ENCODE assay signal across 18 mouse cellular contexts in genomic region chr9:96419151-96419550, GRCm38 (mm10). TPM values are rescaled to one million over a fixed set of nuclear protein-coding genes. Genes with fewer than 3 reads are reported as not detected.
DNase-seq lines count a peak whose midpoint lies in the region; ATAC-seq and TF ChIP-seq lines count a peak whose summit lies in the region.
"Had no signal": no experiment of that assay in that cellular context is flagged by ENCODE, and none has a peak within 500 bp of the region (broad histone marks: within the 10 kb centered on the region; RNA-seq: fewer than 3 reads in every experiment).

No protein-coding gene starts in this region.

- no peak overlapping the region for H3K4me3 ChIP-seq in testis, adult 2 months (ENCODE audit: control insufficient read depth, low read depth, low read length)
- H3K4me3 ChIP-seq: embryonic facial prominence, embryonic 13.5 days; forebrain, embryonic 15.5 days; hindbrain, embryonic 10.5 days; limb, embryonic 13.5 days; liver, embryonic 15.5 days; midbrain, embryonic 13.5 days had no signal

- 0 out of 2 replicates have a peak overlapping the region, but pooled peaks have one; percentile 29 for H3K27ac ChIP-seq in testis, adult 2 months (ENCODE audit: control insufficient read depth, insufficient read depth, low read depth, low read length)
- H3K27ac ChIP-seq: embryonic facial prominence, embryonic 13.5 days; forebrain, embryonic 15.5 days; hindbrain, embryonic 10.5 days; hindbrain, postnatal 0 days; limb, embryonic 13.5 days; liver, embryonic 15.5 days; midbrain, embryonic 13.5 days had no signal

- no peaks in the 10 kb centered on the region for H3K27me3 ChIP-seq in testis, adult 2 months (ENCODE audit: control insufficient read depth, insufficient read depth, low read length)
- H3K27me3 ChIP-seq: embryonic facial prominence, embryonic 13.5 days; limb, embryonic 13.5 days; liver, embryonic 15.5 days; midbrain, embryonic 13.5 days had no signal

- H3K4me1 ChIP-seq in testis, adult 2 months (ENCODE audit: control insufficient read depth, insufficient read depth, low read length), result 0 out of 2 replicates have a peak, but pooled peaks cover 2% of the 10 kb centered on the region
- H3K4me1 ChIP-seq: forebrain, embryonic 15.5 days; hindbrain, embryonic 10.5 days; liver, embryonic 15.5 days had no signal

- DNase-seq in kidney, adult 11 months, result peak; percentile 26
- DNase-seq in kidney, postnatal 10 days, result no peak
- DNase-seq in testis, postnatal 10 days (ENCODE audit: low spot score), result no peak
- peak; percentile 65 for DNase-seq in adrenal gland, postnatal 14 days
- no peak for DNase-seq in cerebellum, postnatal 14 days
- DNase-seq: cerebellum, adult 9-11 months; gastrocnemius, postnatal 36 days; thymus, postnatal 4 days had no signal

- ATAC-seq in monocyte, adult 5-6 weeks (replicated peaks; ENCODE audit: insufficient number of reproducible peaks, low FRiP score, low TSS enrichment, poor library complexity, severe bottlenecking), result no peak
- ATAC-seq: forebrain, embryonic 15.5 days; hindbrain, postnatal 0 days; intestine, postnatal 0 days; midbrain, embryonic 13.5 days had no signal

- TF ChIP-seq POLR2A in testis, adult 2 months (IDR thresholded peaks at IDR 0.05; ENCODE audit: control insufficient read depth, low read depth, low read length), result no peak

- TF ChIP-seq CTCF in testis, adult 2 months (IDR thresholded peaks at IDR 0.05; ENCODE audit: control insufficient read depth, insufficient read depth, insufficient replicate concordance, low read depth, low read length), result no peak

- H3K36me3 ChIP-seq in testis, adult 2 months (ENCODE audit: control insufficient read depth, insufficient read depth, low read length), result no peaks in the 10 kb centered on the region
- H3K36me3 ChIP-seq: embryonic facial prominence, embryonic 13.5 days; forebrain, embryonic 15.5 days; hindbrain, embryonic 10.5 days; limb, embryonic 13.5 days; liver, embryonic 15.5 days; midbrain, embryonic 13.5 days had no signal

RNA-seq across cellular contexts. Expression of gene Atp1b3, which starts 54.9 kb away (rescaled TPM):
- polyA plus RNA-seq in testis, adult 2 months (2012; rRNA removed), result 289 and 306 TPM in 2 replicates
- 167 and 168 TPM in 2 replicates for total RNA-seq in adrenal gland, postnatal 14 days (2021)
- 298 to 398 TPM (median 324 TPM) in 3 replicates for total RNA-seq in monocyte, adult 5-6 weeks (2017)

RNA-seq across cellular contexts. Expression of gene Rnf7, which starts 59.3 kb away (rescaled TPM):
- polyA plus RNA-seq in testis, adult 2 months (2012; rRNA removed), result 321 and 364 TPM in 2 replicates
- 72.4 and 75.7 TPM in 2 replicates for total RNA-seq in adrenal gland, postnatal 14 days (2021)
- total RNA-seq in monocyte, adult 5-6 weeks (2017), result 49.1 to 62.7 TPM (median 62.4 TPM) in 3 replicates

Comparison
In these comparisons a context has a peak if more than half of its experiments do, and no peak if none do; other contexts are left out.
1. DNase-seq: peak in kidney, adult 11 months (single experiment) and adrenal gland, postnatal 14 days (single experiment); none in kidney, postnatal 10 days (single experiment), testis, postnatal 10 days (single experiment) and cerebellum, postnatal 14 days (0 of 2).